Mouse (Mus musculus) kidney, embryonic 14.5 days (tissue): ENCODE results near the gene Ppil1. TPM values are rescaled to one million over a fixed set of nuclear protein-coding genes. Genes with fewer than 3 reads are reported as not detected.

ENCODE experiments used
- ATAC-seq: fragments of 200-750 bp; cut with Nextera tagmentation; 2 replicates; pipeline ENCODE4 v1.8.0; 2017; ENCODE audit warnings: moderate number of reproducible peaks, mild to moderate bottlenecking, moderate TSS enrichment, moderate library complexity; ENCODE audit not compliant: low FRiP score, low TSS enrichment
- H3K27ac ChIP-seq: fragments of 300-500 bp; sonication (generic); 2 replicates; pipeline ENCODE4 v1.5.1; 2014; ENCODE audit warnings: low read depth, mild to moderate bottlenecking, low read length, moderate library complexity, mixed read lengths
- H3K27me3 ChIP-seq: fragments of 300-500 bp; sonication (generic); 2 replicates; pipeline ENCODE4 v1.6.1; 2014; ENCODE audit warnings: mild to moderate bottlenecking, low read length; ENCODE audit not compliant: control insufficient read depth, insufficient read depth
- H3K36me3 ChIP-seq: fragments of 300-500 bp; sonication (generic); 2 replicates; pipeline ENCODE4 v1.6.1; 2014; ENCODE audit warnings: low read length, mixed read lengths; ENCODE audit not compliant: control insufficient read depth, insufficient read depth
- H3K4me1 ChIP-seq: fragments of 300-500 bp; sonication (generic); 2 replicates; pipeline ENCODE4 v1.6.1; 2014; ENCODE audit warnings: low read length, mixed read lengths; ENCODE audit not compliant: control insufficient read depth, insufficient read depth
- H3K4me2 ChIP-seq: fragments of 300-500 bp; sonication (generic); replicated peaks from 2 replicates; pipeline ENCODE4 v1.6.1; 2014; ENCODE audit warnings: low read depth, mild to moderate bottlenecking, low read length
- H3K4me3 ChIP-seq: fragments of 300-500 bp; sonication (generic); 2 replicates; pipeline ENCODE4 v1.5.1; 2014; ENCODE audit warnings: mild to moderate bottlenecking, low read length
- H3K9ac ChIP-seq: fragments of 300-500 bp; sonication (generic); 2 replicates; pipeline ENCODE4 v1.6.1; 2014; ENCODE audit warnings: low read depth, mild to moderate bottlenecking, low read length, moderate library complexity
- H3K9me3 ChIP-seq: fragments of 300-500 bp; sonication (generic); 2 replicates; pipeline ENCODE4 v1.6.1; 2016; ENCODE audit warnings: low read length; ENCODE audit not compliant: control insufficient read depth
- WGBS: fragments of 180-500 bp; shearing (Covaris S2); extraction: QIAGEN DNeasy Blood & Tissue Kit; methylation state at CpG from one replicate; pipeline ENCODE4 v1.1.7; 2014; 5-methylcytosine and 5-hydroxymethylcytosine counted together
- polyA plus RNA-seq: library from polyadenylated mRNA; unstranded; fragments of >200 nt; fragmentation: Nextera tagmentation; extraction: Ambion mirVana; gene quantifications from 2 replicates; pipeline ENCODE4 v1.2.1, GENCODE M21; 2014

The Ppil1 gene
- 161 and 169 TPM in 2 replicates for polyA plus RNA-seq

GRCm38 (mm10) chr17:29263840-29264633 is at the start of gene Ppil1:
TSS of gene Ppil1 (minus strand) at chr17:29264186.
- Histone ChIP-seq H3K4me2 (peak within 1 kb of the TSS; percentile 83), H3K4me3 (peak within 1 kb of the TSS; percentile 79), H3K9me3 (no peaks in the 10 kb centered on the region), H3K27me3 (no peaks in the 10 kb centered on the region), H3K36me3 (peaks cover 22% of the 10 kb centered on the region), H3K27ac (peak within 1 kb of the TSS; percentile 100), H3K9ac (peak within 1 kb of the TSS; percentile 85), H3K4me1 (peaks cover 32% of the 10 kb centered on the region)
- peak; percentile 65 for ATAC-seq
- WGBS, result 7% methylated on average over 38 of the region's 38 CpGs

DNA sequence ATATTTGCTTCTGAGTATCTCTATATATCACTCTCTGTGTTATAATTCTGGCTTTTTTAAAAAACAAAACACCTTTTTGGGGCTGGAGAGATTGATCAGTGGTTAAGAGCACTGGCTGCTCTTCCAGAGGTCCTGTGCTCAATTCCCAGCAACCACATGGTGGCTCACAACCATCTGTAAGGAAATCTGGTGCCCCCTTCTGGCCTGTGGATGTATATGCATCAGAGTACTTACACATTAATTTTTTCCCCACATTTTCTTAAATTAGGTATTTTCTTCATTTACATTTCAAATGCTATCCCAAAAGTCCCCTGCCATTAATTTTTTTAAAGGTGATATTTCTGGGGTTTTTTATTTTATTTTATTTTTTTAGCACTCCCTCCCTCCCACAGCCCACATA is 49.3 kb upstream of the Ppil1 start:
- ATAC-seq, result no peak
- Histone ChIP-seq H3K4me1 (0 out of 2 replicates have a peak, but pooled peaks cover 9% of the 10 kb centered on the region), H3K4me2 (no peak overlapping the region), H3K9ac (no peak overlapping the region), H3K4me3 (no peak overlapping the region), H3K36me3 (no peaks in the 10 kb centered on the region), H3K27me3 (no peaks in the 10 kb centered on the region), H3K9me3 (peaks cover 4% of the 10 kb centered on the region; the same call in 1 of the 2 replicates), H3K27ac (no peak overlapping the region)

DNA sequence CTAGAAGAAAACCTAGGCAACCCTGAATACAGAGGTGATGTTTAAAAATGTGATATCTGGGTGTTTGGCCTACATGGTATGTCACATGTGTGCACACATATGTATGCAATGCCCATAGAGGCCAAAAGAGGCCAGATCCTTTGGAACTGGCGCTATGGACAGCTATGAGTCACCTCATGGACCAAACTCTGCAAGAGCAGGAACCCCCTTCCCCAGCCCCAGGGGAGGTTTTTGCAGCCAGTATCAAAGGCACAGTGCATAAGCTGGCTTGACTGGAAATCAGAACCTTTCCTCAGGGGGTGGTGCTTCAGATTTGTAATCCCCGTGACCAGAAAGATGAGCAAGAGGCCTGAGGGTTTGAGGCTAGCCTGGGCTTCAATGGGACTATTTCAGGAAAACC is 48.1 kb upstream of the Ppil1 start:
- Histone ChIP-seq H3K27ac (no peak overlapping the region), H3K9me3 (peaks cover 4% of the 10 kb centered on the region; the same call in 1 of the 2 replicates), H3K4me3 (no peak overlapping the region), H3K27me3 (no peaks in the 10 kb centered on the region), H3K9ac (no peak overlapping the region), H3K4me2 (no peak overlapping the region), H3K36me3 (no peaks in the 10 kb centered on the region), H3K4me1 (0 out of 2 replicates have a peak, but pooled peaks cover 12% of the 10 kb centered on the region)
- ATAC-seq, result no peak
- WGBS, result 95% methylated on average over 2 of the region's 2 CpGs

DNA sequence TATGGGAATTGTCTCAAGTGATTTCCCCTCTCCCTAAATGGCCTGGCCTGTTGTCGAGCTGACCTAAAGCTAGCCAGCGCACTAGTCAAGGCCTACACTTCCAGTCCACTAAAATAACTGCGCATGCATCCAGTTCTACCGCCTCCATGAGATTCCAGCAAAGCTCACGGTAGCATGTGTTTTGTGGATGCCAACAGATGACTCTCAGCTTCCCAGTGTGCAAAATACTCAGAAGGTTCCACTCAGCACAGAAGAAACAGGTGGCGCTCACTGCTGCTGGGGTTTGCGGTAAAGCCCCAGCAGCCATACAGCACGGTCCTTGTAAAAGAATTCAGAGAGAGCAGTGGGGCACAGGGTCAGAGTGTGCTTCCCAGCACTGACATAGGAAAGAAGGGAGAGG is 47.6 kb upstream of the Ppil1 start:
- Histone ChIP-seq H3K27ac (no peak overlapping the region), H3K4me3 (no peak overlapping the region), H3K9me3 (peaks cover 4% of the 10 kb centered on the region; the same call in 1 of the 2 replicates), H3K4me2 (no peak overlapping the region), H3K27me3 (no peaks in the 10 kb centered on the region), H3K4me1 (0 out of 2 replicates have a peak, but pooled peaks cover 9% of the 10 kb centered on the region), H3K9ac (no peak overlapping the region), H3K36me3 (no peaks in the 10 kb centered on the region)
- no peak for ATAC-seq
- 91% methylated on average over 8 of the region's 8 CpGs for WGBS

GRCm38 (mm10) chr17:29310056-29310623 is 46.2 kb upstream of the Ppil1 start:
- Histone ChIP-seq H3K36me3 (no peaks in the 10 kb centered on the region), H3K9ac (no peak overlapping the region), H3K4me2 (no peak overlapping the region), H3K4me1 (peaks cover 11% of the 10 kb centered on the region), H3K9me3 (peaks cover 4% of the 10 kb centered on the region; the same call in 1 of the 2 replicates), H3K27ac (no peak overlapping the region), H3K27me3 (no peaks in the 10 kb centered on the region), H3K4me3 (no peak overlapping the region)
- ATAC-seq, result no peak
- WGBS, result 58% methylated on average over 21 of the region's 21 CpGs

DNA sequence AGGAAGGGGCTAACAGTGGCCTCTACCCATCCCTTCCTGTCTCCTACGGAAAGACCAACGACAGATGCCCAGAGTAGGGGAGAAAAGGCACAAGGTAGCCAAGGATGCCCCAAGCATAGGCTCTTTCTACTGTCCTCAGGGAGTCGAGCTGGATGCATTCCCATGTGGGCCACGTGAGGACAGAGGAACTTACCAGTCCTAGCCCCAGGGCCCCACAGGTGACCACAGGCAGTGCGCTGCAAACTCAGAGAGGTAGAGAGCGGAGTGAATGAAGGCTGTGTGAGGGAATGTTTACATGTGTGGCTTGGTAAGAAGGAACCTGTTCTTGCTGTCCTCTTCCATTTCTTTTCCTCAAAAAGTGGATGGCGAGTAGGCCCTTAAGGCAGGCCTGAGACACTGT is 41.9 kb upstream of the Ppil1 start:
- Histone ChIP-seq H3K27me3 (no peaks in the 10 kb centered on the region), H3K4me3 (no peak overlapping the region), H3K36me3 (0 out of 2 replicates have a peak, but pooled peaks cover 2% of the 10 kb centered on the region), H3K4me1 (peaks cover 32% of the 10 kb centered on the region), H3K9ac (no peak overlapping the region), H3K9me3 (no peaks in the 10 kb centered on the region), H3K27ac (no peak overlapping the region), H3K4me2 (no peak overlapping the region)
- no peak for ATAC-seq
- 66% methylated on average over 7 of the region's 7 CpGs for WGBS

- WGBS, result 26% methylated on average over 15 of the region's 15 CpGs
- Histone ChIP-seq H3K9me3 (no peaks in the 10 kb centered on the region), H3K27me3 (no peaks in the 10 kb centered on the region), H3K4me1 (peaks cover 32% of the 10 kb centered on the region), H3K27ac (no peak overlapping the region), H3K4me2 (no peak overlapping the region; the same call in none of the 2 replicates), H3K4me3 (no peak overlapping the region), H3K9ac (peak overlapping the region; percentile 14; the same call in 1 of the 2 replicates), H3K36me3 (peaks cover 5% of the 10 kb centered on the region; the same call in 1 of the 2 replicates)
- no peak for ATAC-seq
Measured at GRCm38 (mm10) chr17:29305058-29305806, 41.2 kb upstream of the Ppil1 start.

DNA sequence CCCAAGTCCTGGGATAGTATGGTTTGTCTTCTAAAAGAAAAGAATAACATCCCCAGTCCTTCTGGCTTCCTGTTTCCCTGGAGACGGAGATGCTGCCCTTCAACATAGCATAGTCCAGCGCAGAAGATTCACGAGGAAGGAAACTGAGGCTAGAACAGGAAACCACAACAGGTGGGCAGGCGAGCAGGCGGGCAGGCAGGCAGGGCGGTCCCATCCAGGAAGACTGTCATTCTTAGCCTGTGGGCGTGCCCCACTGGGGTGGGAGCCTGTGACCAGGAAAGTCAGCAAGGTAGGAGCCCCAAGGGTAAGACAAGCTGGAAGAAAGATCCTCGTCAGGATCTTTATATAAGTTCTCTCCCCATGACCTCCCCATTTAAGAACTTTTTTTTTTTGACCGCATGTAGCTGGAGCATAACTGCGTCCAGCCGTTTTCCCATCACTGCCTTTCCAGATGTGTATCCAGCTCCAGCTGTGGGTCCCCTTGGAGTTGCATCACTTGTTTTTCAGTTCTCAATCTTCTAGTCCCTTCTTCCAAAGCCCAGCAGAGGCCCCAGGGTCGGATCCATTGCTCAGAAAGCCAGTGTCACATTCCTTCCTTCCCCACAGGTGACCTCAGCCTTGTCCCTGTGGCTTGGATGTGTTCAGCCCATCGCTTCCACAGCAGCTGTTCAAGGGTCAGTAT is 40.5 kb upstream of the Ppil1 start:
- Histone ChIP-seq H3K27ac (no peak overlapping the region), H3K4me2 (no peak overlapping the region), H3K36me3 (peaks cover 8% of the 10 kb centered on the region; the same call in 1 of the 2 replicates), H3K4me3 (no peak overlapping the region), H3K27me3 (no peaks in the 10 kb centered on the region), H3K9me3 (no peaks in the 10 kb centered on the region), H3K4me1 (peaks cover 37% of the 10 kb centered on the region), H3K9ac (no peak overlapping the region)
- no peak for ATAC-seq
- 45% methylated on average over 13 of the region's 13 CpGs for WGBS
